Mouse (Mus musculus) ES-Bruce4 (cell line): ENCODE measurements at regions not wholly inside any gene's neighbourhood (a gene's known extent, or its start where the extent isn't known, plus 50 kb on each side); places are given as distances from the start of the nearest gene placed in this dataset.

Experiments used
- H3K27ac ChIP-seq: 2 replicates; pipeline ENCODE4 v1.5.1; 2012; ENCODE audit warnings: low read length, inconsistent platforms; ENCODE audit not compliant: insufficient read depth
- H3K27me3 ChIP-seq: 2 replicates; pipeline ENCODE4 v1.6.1; 2012; ENCODE audit warnings: mild to moderate bottlenecking, low read length, inconsistent platforms; ENCODE audit not compliant: control insufficient read depth, poor library complexity, insufficient read depth, severe bottlenecking
- H3K36me3 ChIP-seq: 2 replicates; pipeline ENCODE4 v1.6.1; 2012; ENCODE audit warnings: inconsistent platforms, mild to moderate bottlenecking, low read length, moderate library complexity; ENCODE audit not compliant: control insufficient read depth, poor library complexity, insufficient read depth, severe bottlenecking
- H3K4me1 ChIP-seq: one replicate; pipeline ENCODE4 v1.8.1; 2011; ENCODE audit warnings: low read length; ENCODE audit not compliant: control insufficient read depth, insufficient read depth
- H3K4me3 ChIP-seq: 2 replicates; pipeline ENCODE4 v1.5.1; 2011; ENCODE audit warnings: low read depth, mild to moderate bottlenecking, low read length
- H3K9ac ChIP-seq: 2 replicates; pipeline ENCODE4 v1.6.1; 2012; ENCODE audit warnings: low read depth, mild to moderate bottlenecking, inconsistent platforms; ENCODE audit not compliant: poor library complexity, severe bottlenecking
- H3K9me3 ChIP-seq: replicated peaks from 2 replicates; pipeline ENCODE4 v1.6.1; 2012; ENCODE audit warnings: mild to moderate bottlenecking, low read length, inconsistent platforms; ENCODE audit not compliant: control insufficient read depth, poor library complexity, insufficient read depth, severe bottlenecking
- CTCF ChIP-seq: IDR thresholded peaks from one replicate; pipeline ENCODE4 v1.8.1; 2011; ENCODE audit warnings: low read depth, low read length
- EP300 ChIP-seq: IDR thresholded peaks from 2 replicates; pipeline ENCODE4 v1.6.1; 2011; ENCODE audit warnings: low read depth, low read length; ENCODE audit not compliant: insufficient read depth
- POLR2A ChIP-seq: IDR thresholded peaks from one replicate; pipeline ENCODE4 v1.8.1; 2011; ENCODE audit warnings: low read length; ENCODE audit not compliant: insufficient read depth

DNA sequence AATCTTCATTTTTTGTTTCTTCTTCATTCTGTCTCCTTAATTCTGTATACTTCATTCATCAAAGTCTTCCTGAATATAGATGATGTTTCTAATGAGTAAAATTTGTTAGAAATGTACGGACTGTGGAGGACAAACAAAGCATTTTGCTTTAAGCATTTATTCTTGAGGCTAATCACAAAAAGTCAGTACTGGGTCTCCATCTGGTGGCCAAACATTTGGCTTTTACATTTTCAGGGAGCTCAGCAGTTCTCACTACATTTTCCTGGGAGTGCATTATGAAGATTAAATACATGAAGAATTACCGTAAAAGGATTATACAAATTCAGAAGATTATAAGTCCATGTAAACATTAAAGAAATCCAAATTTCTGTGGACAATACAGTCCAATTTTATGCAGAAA is 123.6 kb upstream of the Apob start:
- Histone ChIP-seq H3K9me3 (no peaks in the 10 kb centered on the region; the same call in 1 of the 2 replicates), H3K9ac (no peak overlapping the region), H3K36me3 (no peaks in the 10 kb centered on the region), H3K27ac (no peak overlapping the region), H3K4me3 (no peak overlapping the region), H3K4me1 (no peaks in the 10 kb centered on the region), H3K27me3 (no peaks in the 10 kb centered on the region)
- no peak for TF ChIP-seq EP300
- no peak for TF ChIP-seq CTCF
- no peak for TF ChIP-seq POLR2A

DNA sequence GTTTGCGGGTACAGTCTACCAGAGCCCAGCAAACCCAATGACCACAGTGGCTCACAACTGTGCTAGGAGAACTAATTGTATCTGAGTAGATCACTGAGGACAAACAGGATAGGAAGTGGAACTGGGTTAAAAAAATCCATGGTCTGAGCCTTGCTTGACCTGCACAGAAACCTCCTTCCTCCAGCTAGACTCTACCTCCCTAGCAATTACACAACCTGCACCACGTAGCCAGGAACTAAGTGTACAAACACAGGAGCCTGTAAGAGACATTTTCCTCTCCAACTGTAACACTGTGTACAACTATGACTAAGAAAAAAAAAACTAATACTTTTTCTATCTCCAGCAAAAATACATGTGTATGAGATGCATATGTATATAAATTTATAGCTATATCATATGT is 121.8 kb upstream of the Apob start:
- Histone ChIP-seq H3K4me3 (no peak overlapping the region), H3K4me1 (no peaks in the 10 kb centered on the region), H3K27ac (no peak overlapping the region), H3K9me3 (no peaks in the 10 kb centered on the region; the same call in 1 of the 2 replicates), H3K36me3 (no peaks in the 10 kb centered on the region), H3K9ac (no peak overlapping the region), H3K27me3 (no peaks in the 10 kb centered on the region)
- TF ChIP-seq CTCF (no peak), EP300 (no peak), POLR2A (no peak)

DNA sequence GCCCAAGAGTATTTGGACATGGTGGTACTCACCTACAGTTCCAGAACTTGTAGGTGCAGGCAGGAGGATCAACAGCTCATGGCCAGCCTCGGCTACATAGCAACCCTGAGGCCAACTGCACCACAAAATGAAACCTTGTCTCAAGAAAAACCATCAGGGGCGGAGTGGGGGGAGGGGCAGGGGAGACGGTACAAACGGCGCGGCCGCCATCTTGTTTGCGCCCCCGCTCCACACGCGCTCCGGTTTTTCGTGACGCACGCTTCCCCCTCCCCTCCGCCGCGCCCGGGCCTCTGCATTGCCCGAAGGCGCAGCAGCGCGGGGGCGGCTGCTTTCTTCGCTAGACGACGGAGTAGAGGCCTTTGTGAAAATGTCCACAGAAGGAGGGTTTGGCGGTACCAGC is 117.9 kb upstream of the Apob start:
- no peak overlapping the region for H3K27ac ChIP-seq
- H3K27me3 ChIP-seq: no peaks in the 10 kb centered on the region
- H3K4me1 ChIP-seq: no peaks in the 10 kb centered on the region
- TF ChIP-seq EP300: no peak
- TF ChIP-seq POLR2A: no peak
- no peak for TF ChIP-seq CTCF
- no peak overlapping the region; the same call in 1 of the 2 replicates for H3K9ac ChIP-seq
- no peaks in the 10 kb centered on the region; the same call in 1 of the 2 replicates for H3K9me3 ChIP-seq
- no peaks in the 10 kb centered on the region for H3K36me3 ChIP-seq
- H3K4me3 ChIP-seq: peak overlapping the region; percentile 49

DNA sequence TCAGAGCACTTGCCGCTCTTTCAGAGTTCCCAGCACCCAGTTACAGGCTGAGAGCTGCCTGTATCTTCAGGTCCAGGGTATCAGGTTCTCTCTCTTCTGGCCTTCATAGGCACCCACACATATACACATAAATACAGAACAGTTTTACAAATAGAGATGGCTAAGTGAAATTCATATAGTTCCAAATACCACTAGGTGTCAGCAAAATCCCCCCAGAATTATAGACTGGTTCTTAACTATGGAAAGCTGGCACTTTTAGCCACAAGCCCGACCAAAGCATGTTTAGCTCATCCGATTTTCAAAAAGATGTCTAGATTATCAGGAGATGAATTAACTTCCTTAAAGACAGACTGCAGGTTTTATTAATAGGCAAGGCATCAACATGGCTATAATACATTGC is 107.4 kb upstream of the Apob start:
- Histone ChIP-seq H3K9me3 (no peaks in the 10 kb centered on the region), H3K4me3 (no peak overlapping the region), H3K9ac (no peak overlapping the region), H3K36me3 (no peaks in the 10 kb centered on the region), H3K4me1 (no peaks in the 10 kb centered on the region), H3K27me3 (no peaks in the 10 kb centered on the region), H3K27ac (no peak overlapping the region)
- no peak for TF ChIP-seq EP300
- no peak for TF ChIP-seq CTCF
- TF ChIP-seq POLR2A: no peak

DNA sequence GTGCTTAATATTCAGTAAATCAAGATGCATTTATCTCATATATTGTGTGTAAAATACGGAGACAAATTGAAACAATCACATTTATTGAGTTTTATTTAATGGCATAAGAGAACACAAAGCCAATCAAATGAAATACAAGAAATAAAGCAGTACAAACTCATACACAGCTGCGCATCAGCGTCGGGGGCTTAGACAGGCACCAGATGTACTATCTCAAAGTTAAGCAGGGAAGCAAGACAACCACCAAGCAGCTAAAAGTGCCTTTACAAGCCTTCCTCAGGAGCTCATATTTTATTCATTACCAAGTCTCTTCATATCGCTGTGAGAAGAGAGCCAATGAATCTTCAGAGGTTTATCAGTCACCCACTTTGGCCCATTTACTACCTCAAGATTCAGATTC is 107.0 kb upstream of the Apob start:
- Histone ChIP-seq H3K9ac (no peak overlapping the region), H3K27ac (no peak overlapping the region), H3K36me3 (no peaks in the 10 kb centered on the region), H3K27me3 (no peaks in the 10 kb centered on the region), H3K4me1 (no peaks in the 10 kb centered on the region), H3K9me3 (no peaks in the 10 kb centered on the region), H3K4me3 (no peak overlapping the region)
- TF ChIP-seq EP300 (no peak), CTCF (no peak), POLR2A (no peak)

DNA sequence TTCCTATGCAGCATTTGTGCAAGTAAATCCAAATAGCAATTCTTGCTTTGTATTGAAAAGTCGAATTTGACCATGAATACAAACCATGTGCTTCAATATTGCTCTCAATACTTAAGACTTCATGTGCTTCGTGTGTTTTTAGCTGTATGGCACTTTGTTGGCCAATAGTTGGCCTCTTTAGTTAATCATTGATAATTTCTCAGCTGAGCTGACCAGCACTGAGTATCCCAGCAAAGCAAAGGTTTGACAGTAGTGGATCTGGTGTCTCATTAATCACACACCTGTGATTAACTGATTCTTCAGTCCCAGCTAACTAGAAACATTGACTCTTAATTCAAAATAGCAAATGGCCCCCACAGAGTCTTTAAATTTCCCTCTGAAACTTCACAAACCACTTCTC is 102.0 kb upstream of the Apob start:
- H3K27me3 ChIP-seq: no peaks in the 10 kb centered on the region
- H3K4me1 ChIP-seq: no peaks in the 10 kb centered on the region
- no peak overlapping the region for H3K9ac ChIP-seq
- TF ChIP-seq CTCF: no peak
- TF ChIP-seq EP300: no peak
- no peak for TF ChIP-seq POLR2A
- H3K9me3 ChIP-seq: no peaks in the 10 kb centered on the region
- no peaks in the 10 kb centered on the region for H3K36me3 ChIP-seq
- no peak overlapping the region for H3K4me3 ChIP-seq
- H3K27ac ChIP-seq: no peak overlapping the region
